Mouse (Mus musculus) kidney, adult 2 months (tissue): ENCODE measurements around the gene Ntf5.

Experiments
- CTCF ChIP-seq: fragments of 200-500 bp; conservative IDR thresholded peaks from 2 replicates; pipeline ENCODE4 v1.5.1; 2011; ENCODE audit warnings: low read depth, mild to moderate bottlenecking, control low read depth, low read length, moderate library complexity, mixed read lengths; ENCODE audit not compliant: insufficient read depth, insufficient read length
- POLR2A ChIP-seq: fragments of 200-500 bp; IDR thresholded peaks from one replicate; pipeline ENCODE4 v1.6.1; 2011; ENCODE audit warnings: low read depth, low read length, control low read depth

DNA sequence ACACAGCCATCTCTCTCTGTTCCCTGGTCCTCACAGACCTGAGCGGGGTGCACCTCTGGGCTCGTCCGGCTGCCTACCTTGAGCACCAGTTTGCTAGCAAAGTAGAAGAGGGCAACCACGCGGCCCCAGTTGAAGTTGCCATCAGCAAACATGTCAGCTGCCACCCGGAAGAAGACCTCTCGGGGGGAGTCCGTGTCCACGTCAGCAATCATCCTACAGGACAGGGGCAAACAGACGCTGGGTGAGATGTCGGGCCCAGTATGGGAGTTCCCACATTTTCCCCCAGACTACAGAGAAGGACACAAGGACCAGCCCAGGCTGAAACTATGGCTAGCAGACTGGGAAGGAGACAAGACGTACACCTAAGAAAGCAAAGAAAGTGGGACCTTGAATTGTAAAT, 51.6 kb downstream of the Ntf5 start:
- TF ChIP-seq CTCF (no peak), POLR2A (no peak)
